Mouse (Mus musculus): ENCODE results near the gene Syt3.

DNA sequence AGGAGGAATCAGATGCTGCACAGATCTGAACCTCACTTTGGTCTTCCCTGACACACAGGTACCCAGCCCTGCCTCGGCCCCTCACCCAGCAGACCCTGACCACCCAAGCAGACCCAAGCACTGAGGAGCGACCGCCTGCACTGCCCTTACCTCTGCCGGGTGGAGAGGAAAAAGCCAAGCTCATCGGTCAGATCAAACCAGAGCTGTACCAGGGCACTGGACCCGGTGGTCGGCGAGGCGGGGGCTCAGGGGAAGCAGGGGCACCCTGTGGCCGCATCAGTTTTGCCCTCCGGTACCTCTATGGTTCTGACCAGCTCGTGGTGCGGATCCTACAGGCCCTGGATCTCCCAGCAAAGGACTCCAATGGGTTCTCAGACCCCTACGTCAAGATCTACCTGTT lies 8.4 kb downstream of the Syt3 start:
- TF ChIP-seq FLI1 (IDR thresholded peaks at IDR 0.05; ENCODE audit: low read length) (no peak), GATA1 (IDR thresholded peaks at IDR 0.05; ENCODE audit: borderline replicate concordance, low read length) (no peak)
